ENCODE assay signal across 8 mouse cellular contexts in genomic region chr19:8756635-8757387, GRCm38 (mm10). TPM values are rescaled to one million over a fixed set of nuclear protein-coding genes. Genes with fewer than 3 reads are reported as not detected.
A peak's percentile ranks its signal among the peaks of the same experiment; 100 is the strongest.
DNase-seq lines count a peak whose midpoint lies in the region; ATAC-seq and TF ChIP-seq lines count a peak whose summit lies in the region.

Nxf1 (plus strand) TSS chr19:8757073.

- H3K9ac ChIP-seq in hindbrain, embryonic 16.5 days (ENCODE audit: low read depth, low read length), result peak within 1 kb of the TSS; percentile 99

- H3K9me3 ChIP-seq in hindbrain, embryonic 16.5 days (ENCODE audit: control insufficient read depth, low read length), result no peaks in the 10 kb centered on the region

- H3K27me3 ChIP-seq in hindbrain, embryonic 16.5 days (replicated peaks; ENCODE audit: control insufficient read depth, insufficient read depth, low read length), result no peaks in the 10 kb centered on the region

- peak within 1 kb of the TSS; percentile 72 for H3K4me2 ChIP-seq in hindbrain, embryonic 16.5 days (ENCODE audit: low read length)

- H3K4me3 ChIP-seq in hindbrain, embryonic 16.5 days (ENCODE audit: low read length), result peak within 1 kb of the TSS; percentile 86
- peak within 1 kb of the TSS; percentile 93 for H3K4me3 ChIP-seq in left cerebral cortex, adult 2 months

- ATAC-seq in hindbrain, embryonic 16.5 days, result peak; percentile 95
- ATAC-seq in megakaryocyte, adult 5-6 weeks (ENCODE audit: poor library complexity, severe bottlenecking), result peak; percentile 96

- peaks cover 21% of the 10 kb centered on the region for H3K4me1 ChIP-seq in hindbrain, embryonic 16.5 days (ENCODE audit: control insufficient read depth, insufficient read depth, low read depth, low read length)

- WGBS in hindbrain, embryonic 16.5 days, result under 1% methylated on average over 75 of the region's 75 CpGs

- intact Hi-C loops in left cerebral cortex, adult 2 months (cut with DNase I), result loop anchor here (1.0 kb wide), 1 partner anchor 17 kb away; the partner anchor contains the start of gene Tmem179b

- peak within 1 kb of the TSS; percentile 86 for H3K27ac ChIP-seq in hindbrain, embryonic 16.5 days (ENCODE audit: low read depth, low read length)
- peak within 1 kb of the TSS; percentile 91 for H3K27ac ChIP-seq in left cerebral cortex, adult 2 months

- no peak; the same call in 1 of the 2 replicates for TF ChIP-seq CTCF in left cerebral cortex, adult 2 months (IDR thresholded peaks at IDR 0.05)

- H3K36me3 ChIP-seq in hindbrain, embryonic 16.5 days (ENCODE audit: control insufficient read depth, insufficient read depth, low read length), result peaks cover 12% of the 10 kb centered on the region

- peak; percentile 89 for DNase-seq in T-cell, adult 2 months (ENCODE audit: low spot score)
- peak; percentile 89 to 94 for DNase-seq in cerebellum, postnatal 36 days
- DNase-seq in gastrocnemius, adult 18-20 months (ENCODE audit: low spot score), result peak; percentile 91
- peak; percentile 93 to 94 for DNase-seq in left cerebral cortex, adult 2 months (ENCODE audit: extremely low spot score in 1 of 2, low spot score in 2 of 2)
- peak; percentile 89 to 94 for DNase-seq in right cerebral cortex, adult 2 months (ENCODE audit: low spot score in 2 of 2)
- peak; percentile 95 for DNase-seq in urinary bladder, postnatal 14 days (ENCODE audit: low spot score)

RNA-seq across cellular contexts. Expression of gene Nxf1, which starts in this region (rescaled TPM):
- 10 to 100 TPM; 27.5 to 31.3 TPM for total RNA-seq in gastrocnemius, adult 18-20 months (2021)
- polyA plus RNA-seq in hindbrain, embryonic 16.5 days (2015; fragmentation: Nextera tagmentation; extraction: Ambion mirVana), result 120 and 140 TPM in 2 replicates
- 10 to 100 TPM; 90.2 to 98.8 TPM for total RNA-seq in left cerebral cortex, adult 2 months (2021)
- 257 and 292 TPM in 2 replicates for total RNA-seq in megakaryocyte, adult 5-6 weeks (2015)
- 69.7 and 76.0 TPM in 2 replicates for total RNA-seq in megakaryocyte, adult 5-6 weeks (2017)

Comparison
In these comparisons a context has a peak if more than half of its experiments do, and no peak if none do; other contexts are left out.
1. Peak in every context shown above with its lines: DNase-seq, ATAC-seq, H3K4me3 ChIP-seq and H3K27ac ChIP-seq.